Mouse (Mus musculus): ENCODE data around the gene Ntf5. TPM values are rescaled to one million over a fixed set of nuclear protein-coding genes. Genes with fewer than 3 reads are reported as not detected.

The Ntf5 gene
- 0.05 and 0.39 TPM in 2 replicates for polyA plus RNA-seq (2012; rRNA removed; ENCODE audit: low replicate concordance)

DNA sequence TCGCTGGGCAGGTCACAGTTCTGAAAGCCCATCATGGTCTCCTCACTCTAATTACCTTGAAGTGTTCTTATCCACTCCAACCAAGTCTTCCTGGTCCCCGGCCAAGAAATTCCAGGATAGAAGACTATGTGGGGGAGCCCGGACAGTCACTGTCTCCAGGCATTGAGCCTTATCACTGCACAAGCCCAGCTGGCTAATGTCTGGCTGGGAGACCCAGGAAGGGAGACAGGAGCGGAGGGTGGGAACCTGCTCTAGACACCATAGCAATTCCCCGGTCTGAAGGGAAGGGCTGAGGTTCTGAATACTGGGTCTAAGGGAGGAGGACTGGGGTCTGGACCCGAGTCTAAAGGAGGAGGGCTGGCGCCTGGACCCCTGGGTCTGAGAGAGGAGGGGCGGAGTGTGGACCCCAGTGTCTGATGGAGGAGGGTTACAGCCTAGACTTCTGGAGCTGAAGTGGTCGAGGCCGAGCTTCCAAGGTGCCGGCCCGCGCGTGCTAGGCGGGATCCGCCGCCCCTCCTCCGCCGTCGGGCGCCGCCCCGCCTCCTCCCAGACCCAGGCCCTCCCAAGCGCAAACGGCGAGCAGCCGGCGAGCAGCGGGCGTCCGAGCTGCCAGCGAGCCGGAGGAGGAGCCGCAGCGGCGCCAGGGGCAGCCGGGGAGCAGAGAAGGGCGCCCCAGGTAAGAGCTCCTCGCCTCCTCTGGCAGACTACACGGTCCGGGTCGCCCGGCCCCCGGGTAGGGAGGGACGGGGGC lies at the start of gene Ntf5:
TSS of gene Ntf5 (plus strand) at position 583 of the 751 bp plus-strand sequence.

DNA sequence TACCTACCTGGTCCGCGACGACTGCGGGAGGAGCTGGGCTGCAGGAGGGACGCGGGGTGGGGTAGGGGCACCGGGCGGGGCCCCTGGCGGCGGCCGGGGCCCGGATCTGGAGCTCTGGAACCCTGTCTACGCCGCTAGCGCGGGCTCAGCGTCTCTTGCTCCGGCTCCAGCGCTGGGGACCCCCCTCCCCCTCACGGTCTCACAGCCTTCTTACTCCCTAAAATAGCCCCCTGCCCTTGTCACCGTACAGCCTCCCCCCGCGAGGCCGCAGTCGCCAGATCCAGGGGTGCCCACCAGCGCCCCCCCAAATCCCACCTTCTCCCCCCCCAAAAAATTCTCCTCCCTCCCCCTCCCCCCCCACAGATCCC lies 46.9 kb upstream of the Ntf5 start, which contains the start of gene Ppfia3:
TSS of gene Ppfia3 (minus strand) at position 368 of the 368 bp plus-strand sequence.

DNA sequence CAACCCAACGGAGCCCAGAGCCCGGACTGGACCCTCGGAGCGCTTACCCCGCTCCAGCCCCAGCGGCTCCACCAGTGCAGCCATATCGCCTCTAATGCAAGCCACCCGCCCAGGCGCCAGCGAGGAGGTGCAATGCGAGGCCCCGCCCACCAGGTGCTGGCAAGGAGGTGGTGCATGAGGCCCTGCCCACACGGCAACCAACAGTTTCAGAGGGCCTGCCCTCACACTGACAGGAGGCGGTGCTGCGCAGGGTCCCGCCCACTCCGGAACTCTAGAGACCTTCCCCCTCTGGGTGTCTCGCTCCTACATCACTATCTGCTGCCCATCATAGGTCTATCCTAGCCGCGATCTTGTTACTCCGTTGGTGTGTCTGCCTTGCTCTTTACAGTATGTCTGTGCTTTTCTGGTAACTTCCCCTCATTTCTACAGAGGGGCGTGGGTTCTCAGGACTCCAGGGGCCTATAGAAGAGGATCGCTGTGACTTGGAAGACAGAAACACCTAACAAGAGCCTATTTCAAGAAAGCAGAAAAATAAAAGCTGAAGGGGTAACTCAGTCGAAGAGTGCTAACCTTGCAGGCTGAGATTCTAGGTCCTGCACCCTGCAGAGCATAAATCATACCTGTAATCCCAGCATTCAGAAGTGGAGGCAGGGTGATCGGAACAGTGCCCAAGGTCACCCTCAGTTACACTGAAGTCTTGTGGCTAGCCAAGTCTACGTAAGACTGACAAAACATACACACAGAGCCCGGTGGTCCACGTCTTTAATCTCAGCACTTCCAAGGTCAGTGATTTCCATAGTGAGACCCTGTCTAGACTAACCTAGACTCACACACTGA lies 42.8 kb upstream of the Ntf5 start, which contains the start of gene Lin7b:
TSS of gene Lin7b (minus strand) at position 109 of the 837 bp plus-strand sequence.

DNA sequence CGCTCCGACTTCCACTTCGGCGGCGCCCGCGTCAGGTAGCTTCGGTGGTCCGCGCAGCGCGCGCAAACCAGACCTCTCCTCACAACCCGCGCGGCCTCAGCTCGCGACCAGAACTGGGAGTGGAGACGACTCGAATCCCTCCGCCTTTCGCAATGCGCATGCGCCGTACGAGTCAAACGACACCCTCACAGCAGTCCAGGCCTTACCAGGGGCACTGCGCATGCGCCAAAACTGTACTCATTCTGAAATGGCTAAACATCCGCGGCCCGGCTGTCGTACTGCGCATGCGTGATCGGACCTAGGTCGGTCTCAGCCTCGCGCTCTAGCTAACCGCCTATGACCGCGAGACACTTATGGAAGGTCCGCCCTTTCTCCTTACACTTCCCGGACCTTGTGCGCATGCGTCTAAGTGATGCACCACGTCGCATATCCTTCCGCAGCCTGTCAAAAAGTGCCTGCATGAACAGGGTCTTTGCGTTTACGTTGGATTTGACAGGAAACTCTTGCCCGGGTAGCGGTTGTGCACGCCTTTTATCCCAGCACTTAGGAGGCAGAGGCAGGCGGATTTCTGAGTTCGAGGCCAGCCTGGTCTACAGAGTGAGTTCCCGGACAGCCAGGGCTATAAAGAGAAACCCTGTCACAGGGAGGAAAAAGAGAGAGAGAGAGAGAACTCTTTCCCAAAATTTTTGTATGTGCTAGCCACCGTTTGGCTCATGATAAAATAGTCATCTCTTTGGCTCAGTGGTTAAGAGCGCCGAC lies 17.7 kb upstream of the Ntf5 start, which contains the start of gene Snrnp70:
TSS of gene Snrnp70 (minus strand) at position 165 of the 759 bp plus-strand sequence.

DNA sequence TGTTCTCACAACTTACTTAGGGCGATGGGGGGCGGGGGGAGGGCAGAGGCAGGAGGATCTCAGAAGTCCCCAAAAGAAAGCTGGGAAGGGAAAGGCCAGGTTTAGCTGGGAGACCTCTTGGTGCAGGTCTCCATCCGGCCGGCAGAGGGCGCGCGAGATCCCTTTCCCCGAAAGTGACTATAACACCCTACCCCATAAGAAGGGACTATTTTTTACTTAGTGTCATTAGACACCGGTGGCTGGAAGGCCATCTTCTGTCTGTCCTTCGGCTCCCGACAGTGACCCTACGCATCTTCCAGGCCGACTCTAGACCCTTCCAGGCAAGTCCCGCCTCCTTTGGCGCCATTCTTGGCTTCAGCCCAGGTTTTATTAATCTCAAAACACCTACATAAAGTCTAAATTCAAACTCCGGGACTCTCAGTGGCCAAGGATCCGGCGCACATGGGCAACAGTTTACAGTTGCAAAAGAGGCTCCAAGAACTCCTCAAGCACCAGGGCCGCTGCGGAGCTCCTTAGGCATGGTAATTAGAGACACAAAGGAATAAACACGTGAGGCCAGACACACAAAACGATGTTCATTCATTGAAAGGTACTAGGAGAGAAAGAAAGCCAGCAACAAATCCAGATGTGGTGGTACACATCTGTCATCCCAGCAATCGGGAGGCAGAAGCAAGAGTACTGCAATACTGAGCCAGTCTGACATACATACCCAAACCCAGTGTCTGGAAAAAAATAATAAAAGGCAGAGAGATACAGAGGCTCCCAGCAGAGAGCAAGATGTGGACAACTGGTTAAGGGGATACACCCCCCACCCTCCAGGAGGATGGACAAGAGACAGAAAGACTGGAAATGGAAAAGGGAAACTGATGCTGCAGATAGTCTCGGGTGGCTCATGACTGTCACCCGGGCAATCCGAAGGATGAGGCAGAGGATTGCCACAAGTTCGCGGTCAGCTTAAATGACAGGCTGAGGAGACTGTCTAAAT lies 8.1 kb upstream of the Ntf5 start, which contains the start of gene Kcna7:
TSS of gene Kcna7 (plus strand) at position 563 of the 985 bp plus-strand sequence.

DNA sequence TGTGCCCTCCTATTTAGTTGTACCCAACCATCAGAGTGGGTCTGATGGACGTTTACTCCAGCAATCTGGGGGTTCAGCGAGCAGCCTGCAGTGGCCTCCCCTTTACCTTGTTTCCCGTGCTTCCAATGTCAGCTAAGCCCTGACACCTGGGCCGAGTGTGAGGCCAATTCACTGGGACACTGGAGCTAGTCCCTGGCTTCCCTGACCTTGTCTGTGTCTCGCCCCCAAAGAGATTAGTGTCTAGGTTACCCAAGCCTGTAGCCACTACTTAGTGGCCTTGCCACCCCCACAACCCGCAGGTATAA lies 7.1 kb downstream of the Ntf5 start, which contains the start of gene Lhb:
TSS of gene Lhb (plus strand) at position 206 of the 305 bp plus-strand sequence.

DNA sequence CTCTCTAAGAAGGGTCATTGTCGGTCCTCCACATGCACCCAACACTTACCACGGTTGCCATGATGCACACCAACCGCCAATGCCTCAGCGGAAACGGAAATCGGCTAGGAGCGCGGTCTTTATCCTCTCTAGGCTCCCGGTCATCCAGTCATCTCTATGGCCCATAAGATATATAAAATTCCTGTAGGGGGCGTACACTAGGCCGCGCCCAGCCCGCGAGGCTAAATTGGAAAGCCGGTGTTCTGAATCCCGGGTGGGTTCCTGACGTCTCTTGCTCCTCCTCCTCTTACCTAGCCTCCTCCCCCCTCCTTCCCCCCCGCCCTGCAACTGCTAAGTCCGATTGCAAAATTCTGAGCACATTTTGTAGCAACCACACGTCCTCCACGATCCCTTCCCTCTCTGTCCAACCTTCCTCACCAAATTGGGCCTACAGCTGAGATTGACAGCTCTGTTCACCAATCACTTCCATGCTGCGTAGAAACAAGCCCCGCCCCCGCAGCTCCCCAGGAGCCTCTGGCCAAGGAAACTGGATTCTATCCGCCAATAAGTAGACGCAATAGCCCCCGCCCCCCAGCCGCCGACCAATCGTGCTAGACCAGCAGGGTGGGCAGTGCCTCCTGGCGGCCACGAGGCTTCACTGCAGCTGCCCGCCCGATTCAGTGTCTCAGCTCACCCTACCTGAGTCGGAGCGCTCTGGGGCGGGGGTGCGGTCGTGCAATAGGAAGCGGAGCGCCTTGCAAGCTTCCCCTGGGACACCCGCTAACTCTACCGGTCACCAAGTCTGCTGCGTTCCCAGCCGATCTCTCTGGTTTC lies 20.9 kb downstream of the Ntf5 start, which contains the start of gene Gys1:
TSS of gene Gys1 (plus strand) at position 642 of the 813 bp plus-strand sequence.

DNA sequence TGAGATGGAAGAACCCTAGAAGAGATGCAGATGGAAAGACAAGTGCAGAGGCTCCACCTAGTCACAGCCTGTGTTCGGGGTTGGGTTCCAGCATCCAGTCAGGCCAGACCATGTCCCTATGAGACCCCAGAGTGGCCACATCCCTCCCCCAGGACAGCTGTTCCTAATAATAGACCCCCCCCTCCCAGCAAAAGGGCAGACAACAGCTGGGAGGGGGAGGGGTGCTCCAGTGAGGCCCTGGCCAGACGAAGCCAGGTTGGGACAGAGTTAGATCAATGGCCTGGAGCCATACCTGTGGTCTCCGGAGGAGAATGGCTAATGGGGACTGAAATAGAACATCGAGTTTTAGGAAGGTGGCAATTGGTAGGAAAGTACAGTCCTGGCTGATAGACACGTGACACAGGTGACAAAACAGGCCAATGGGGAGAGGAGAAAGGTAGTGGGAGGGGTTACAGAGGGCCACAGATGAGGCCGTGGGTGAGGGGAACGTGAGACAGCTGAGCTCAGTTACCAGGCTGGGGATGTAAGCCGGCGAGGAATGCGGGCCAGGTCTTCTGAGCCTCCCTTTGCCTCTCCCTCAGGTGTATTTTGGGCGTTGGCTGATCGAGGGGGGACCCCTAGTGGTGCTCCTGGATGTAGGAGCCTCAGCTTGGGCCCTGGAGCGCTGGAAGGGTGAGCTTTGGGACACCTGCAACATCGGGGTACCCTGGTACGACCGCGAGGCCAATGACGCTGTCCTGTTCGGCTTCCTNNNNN lies 24.2 kb downstream of the Ntf5 start, which contains the start of gene Ruvbl2:
TSS of gene Ruvbl2 (minus strand) at position 576 of the 756 bp plus-strand sequence.

DNA sequence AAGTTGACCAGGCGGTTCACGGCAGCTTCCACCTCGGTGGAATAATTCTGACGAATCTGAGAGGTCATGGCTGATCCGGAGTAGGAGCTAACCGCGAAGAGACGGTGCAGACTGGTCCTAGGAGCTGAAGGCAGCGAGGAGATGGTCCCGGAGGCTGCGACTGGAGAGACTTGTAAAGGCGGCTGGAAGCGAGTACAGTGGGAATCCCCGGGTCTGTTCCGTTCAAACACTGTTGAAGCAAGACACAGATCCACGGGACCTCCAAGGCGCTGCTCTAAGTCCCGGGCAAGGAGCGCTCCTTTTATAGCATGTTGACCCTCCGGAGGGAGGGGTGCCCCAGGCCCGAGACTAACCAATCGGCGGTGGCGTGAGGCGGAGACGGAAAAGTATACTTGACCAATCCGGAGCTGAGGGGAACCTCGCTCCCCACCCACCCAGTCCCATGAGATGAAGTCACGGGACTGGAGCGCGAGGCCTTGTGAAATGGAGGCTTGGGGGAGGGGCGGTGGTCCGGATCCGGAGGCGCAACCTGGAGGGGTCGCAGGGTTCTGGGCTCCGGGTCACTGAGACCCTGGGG lies 46.2 kb downstream of the Ntf5 start, which contains the start of gene Ftl1:
TSS of gene Ftl1 (minus strand) at position 321 of the 577 bp plus-strand sequence.

DNA sequence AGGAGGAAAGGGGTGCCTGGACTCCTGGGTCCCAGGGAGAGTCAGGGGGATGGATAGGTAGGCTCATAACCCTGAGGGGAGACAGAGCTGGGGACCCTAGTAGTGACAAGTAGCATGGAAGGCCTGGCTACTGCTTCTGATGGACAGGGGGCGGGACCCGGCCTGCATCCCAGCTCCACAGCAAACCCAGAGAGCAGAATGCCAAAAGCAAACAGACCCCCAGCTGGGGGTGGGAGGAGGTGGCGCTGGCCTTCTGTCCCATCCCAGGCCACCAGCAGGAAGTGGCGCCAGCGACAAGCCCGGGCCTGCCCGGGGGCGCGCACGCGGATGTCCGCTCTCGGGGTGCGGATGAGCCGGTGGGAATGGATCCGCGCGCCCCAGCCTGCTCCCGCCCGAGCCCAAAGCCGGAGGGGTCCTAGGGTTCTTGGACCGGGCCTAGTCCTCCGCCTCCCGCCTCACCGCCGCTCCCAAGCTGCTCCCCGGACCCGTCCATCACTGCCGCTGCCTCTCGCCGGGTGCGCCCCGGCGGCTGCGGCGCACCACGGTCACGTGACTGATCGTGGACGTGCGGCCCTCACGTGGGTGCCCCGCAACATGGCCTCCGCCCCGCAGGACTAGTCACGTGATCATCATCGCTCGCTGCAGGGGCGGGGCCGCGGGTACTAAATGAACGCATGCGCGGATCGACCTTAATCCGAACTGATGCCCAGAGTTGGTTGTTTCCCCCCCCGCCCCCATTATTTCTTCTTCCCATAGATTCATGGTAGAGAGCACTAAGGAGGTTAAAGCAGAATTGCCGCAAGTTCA lies 53.0 kb downstream of the Ntf5 start, which contains the start of gene Bax:
TSS of gene Bax (minus strand) at position 616 of the 807 bp plus-strand sequence.

Other genes with a start within 250 kb of the Ntf5 start
- gene Slc17a7, start 249.7 kb upstream of the Ntf5 start, polyA plus RNA-seq (2012; rRNA removed; ENCODE audit: low replicate concordance) = 0.07 and 0.09 TPM in 2 replicates
- not detected in 2 replicates for gene Gfy, start 234.1 kb upstream of the Ntf5 start, polyA plus RNA-seq (2012; rRNA removed; ENCODE audit: low replicate concordance)
- gene Pth2, start 232.7 kb upstream of the Ntf5 start, polyA plus RNA-seq (2012; rRNA removed; ENCODE audit: low replicate concordance) = not detected in 2 replicates
- gene Ccdc155, start 208.8 kb upstream of the Ntf5 start, polyA plus RNA-seq (2012; rRNA removed; ENCODE audit: low replicate concordance) = 0.04 TPM in 1 of 2 replicates, not detected in the other
- gene Dkkl1, start 201.5 kb upstream of the Ntf5 start, polyA plus RNA-seq (2012; rRNA removed; ENCODE audit: low replicate concordance) = 0.11 and 1.4 TPM in 2 replicates
- gene Tead2, start 197.9 kb upstream of the Ntf5 start, polyA plus RNA-seq (2012; rRNA removed; ENCODE audit: low replicate concordance) = 7.2 and 14.7 TPM in 2 replicates
- gene Cd37, start 174.6 kb upstream of the Ntf5 start, polyA plus RNA-seq (2012; rRNA removed; ENCODE audit: low replicate concordance) = 12.2 and 41.2 TPM in 2 replicates
- not detected in 2 replicates for gene Slc6a16, start 172.6 kb upstream of the Ntf5 start, polyA plus RNA-seq (2012; rRNA removed; ENCODE audit: low replicate concordance)
- gene Slc6a21, start 136.2 kb upstream of the Ntf5 start, polyA plus RNA-seq (2012; rRNA removed; ENCODE audit: low replicate concordance) = 0.13 TPM in 1 of 2 replicates, not detected in the other
- 125 and 254 TPM in 2 replicates for gene Trpm4, start 79.9 kb upstream of the Ntf5 start, polyA plus RNA-seq (2012; rRNA removed; ENCODE audit: low replicate concordance)
- gene Hrc, start 78.4 kb upstream of the Ntf5 start, polyA plus RNA-seq (2012; rRNA removed; ENCODE audit: low replicate concordance) = 0.09 and 0.55 TPM in 2 replicates
- 34.3 and 84.9 TPM in 2 replicates for gene Ppfia3, start 46.7 kb upstream of the Ntf5 start, polyA plus RNA-seq (2012; rRNA removed; ENCODE audit: low replicate concordance)
- 2.5 and 6.3 TPM in 2 replicates for gene Lin7b, start 43.1 kb upstream of the Ntf5 start, polyA plus RNA-seq (2012; rRNA removed; ENCODE audit: low replicate concordance)
- 112 and 146 TPM in 2 replicates for gene Snrnp70, start 18.0 kb upstream of the Ntf5 start, polyA plus RNA-seq (2012; rRNA removed; ENCODE audit: low replicate concordance)
- gene Kcna7, start 8.0 kb upstream of the Ntf5 start, polyA plus RNA-seq (2012; rRNA removed; ENCODE audit: low replicate concordance) = 0.05 TPM in 2 replicates
- 0.26 TPM in 1 of 2 replicates, not detected in the other for gene Lhb, start 7.1 kb downstream of the Ntf5 start, polyA plus RNA-seq (2012; rRNA removed; ENCODE audit: low replicate concordance)
- gene Gys1, start 21.1 kb downstream of the Ntf5 start, polyA plus RNA-seq (2012; rRNA removed; ENCODE audit: low replicate concordance) = 12.8 and 17.7 TPM in 2 replicates
- gene Ruvbl2, start 24.4 kb downstream of the Ntf5 start, polyA plus RNA-seq (2012; rRNA removed; ENCODE audit: low replicate concordance) = 41.3 and 64.9 TPM in 2 replicates
- 4,626 and 7,473 TPM in 2 replicates for gene Ftl1, start 46.2 kb downstream of the Ntf5 start, polyA plus RNA-seq (2012; rRNA removed; ENCODE audit: low replicate concordance)
- 99.5 and 120 TPM in 2 replicates for gene Bax, start 53.2 kb downstream of the Ntf5 start, polyA plus RNA-seq (2012; rRNA removed; ENCODE audit: low replicate concordance)
- 0.18 TPM in 1 of 2 replicates, not detected in the other for gene Tulp2, start 68.2 kb downstream of the Ntf5 start, polyA plus RNA-seq (2012; rRNA removed; ENCODE audit: low replicate concordance)
- not detected in 2 replicates for gene Gm45808, start 73.1 kb downstream of the Ntf5 start, polyA plus RNA-seq (2012; rRNA removed; ENCODE audit: low replicate concordance)
- 0.32 and 0.59 TPM in 2 replicates for gene Dhdh, start 75.1 kb downstream of the Ntf5 start, polyA plus RNA-seq (2012; rRNA removed; ENCODE audit: low replicate concordance)
- gene Nucb1, start 96.7 kb downstream of the Ntf5 start, polyA plus RNA-seq (2012; rRNA removed; ENCODE audit: low replicate concordance) = 567 and 598 TPM in 2 replicates
- gene Ppp1r15a, start 112.6 kb downstream of the Ntf5 start, polyA plus RNA-seq (2012; rRNA removed; ENCODE audit: low replicate concordance) = 18.7 and 21.9 TPM in 2 replicates
- 3.7 and 6.0 TPM in 2 replicates for gene Plekha4, start 112.6 kb downstream of the Ntf5 start, polyA plus RNA-seq (2012; rRNA removed; ENCODE audit: low replicate concordance)
- 0.63 and 0.78 TPM in 2 replicates for gene Hsd17b14, start 141.2 kb downstream of the Ntf5 start, polyA plus RNA-seq (2012; rRNA removed; ENCODE audit: low replicate concordance)
- gene Bcat2, start 156.5 kb downstream of the Ntf5 start, polyA plus RNA-seq (2012; rRNA removed; ENCODE audit: low replicate concordance) = 31.0 and 41.9 TPM in 2 replicates
- 2.2 TPM in 1 of 2 replicates, not detected in the other for gene Fgf21, start 201.8 kb downstream of the Ntf5 start, polyA plus RNA-seq (2012; rRNA removed; ENCODE audit: low replicate concordance)
- gene Fut1, start 203.6 kb downstream of the Ntf5 start, polyA plus RNA-seq (2012; rRNA removed; ENCODE audit: low replicate concordance) = 0.47 and 1.1 TPM in 2 replicates
- 0.25 and 0.43 TPM in 2 replicates for gene Izumo1, start 208.1 kb downstream of the Ntf5 start, polyA plus RNA-seq (2012; rRNA removed; ENCODE audit: low replicate concordance)
- gene Rasip1, start 213.8 kb downstream of the Ntf5 start, polyA plus RNA-seq (2012; rRNA removed; ENCODE audit: low replicate concordance) = 8.4 and 11.8 TPM in 2 replicates
- gene Mamstr, start 226.3 kb downstream of the Ntf5 start, polyA plus RNA-seq (2012; rRNA removed; ENCODE audit: low replicate concordance) = 1.1 and 2.0 TPM in 2 replicates